Mouse (Mus musculus): ENCODE measurements at regions not wholly inside any gene's neighbourhood (a gene's known extent, or its start where the extent isn't known, plus 50 kb on each side); places are given as distances from the start of the nearest gene placed in this dataset.

- Histone ChIP-seq H3K36me3 (no peaks in the 10 kb centered on the region), H3K27ac (no peak overlapping the region), H3K4me2 (no peak overlapping the region), H3K27me3 (replicated peaks) (no peaks in the 10 kb centered on the region), H3K9ac (no peak overlapping the region), H3K4me1 (no peaks in the 10 kb centered on the region), H3K9me3 (replicated peaks) (no peaks in the 10 kb centered on the region), H3K4me3 (no peak overlapping the region)
- WGBS (ENCODE audit: insufficient replicate concordance) = 63% methylated on average over 7 of the region's 7 CpGs
- ATAC-seq = no peak
Observed at GRCm38 (mm10) chr10:125802923-125803583, 162.9 kb upstream of the Lrig3 start.

DNA sequence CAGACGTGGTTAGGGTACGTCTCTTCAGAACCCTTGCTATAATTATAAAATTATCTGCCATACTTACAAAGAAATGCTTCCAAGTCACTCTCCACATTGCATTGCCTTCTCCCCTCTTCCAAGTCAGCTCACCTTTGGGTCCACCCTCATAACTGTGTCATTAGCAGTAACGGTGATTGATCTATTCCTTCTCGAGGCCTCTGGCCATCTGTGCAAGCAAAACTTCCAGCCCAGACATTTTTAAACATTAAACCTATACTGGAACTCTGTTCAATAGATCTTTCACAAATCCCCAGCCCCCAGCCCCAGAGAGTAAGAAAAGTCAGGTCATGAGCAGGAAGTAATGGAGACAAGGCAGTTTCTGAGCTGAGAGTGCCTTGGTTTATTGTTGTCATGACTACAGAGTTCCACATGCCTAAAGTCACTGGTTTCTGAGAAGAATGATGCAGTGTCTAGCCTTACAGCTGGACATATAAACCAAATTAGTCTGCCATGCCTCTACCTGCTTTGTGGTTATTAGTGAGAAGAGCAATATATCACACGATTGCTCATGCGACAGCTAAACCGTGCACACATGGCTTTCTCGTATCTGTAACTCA is 156.1 kb upstream of the Lrig3 start:
- no peaks in the 10 kb centered on the region for H3K9me3 ChIP-seq (replicated peaks)
- H3K36me3 ChIP-seq = no peaks in the 10 kb centered on the region
- H3K9ac ChIP-seq = no peak overlapping the region
- no peak overlapping the region for H3K4me2 ChIP-seq
- no peak overlapping the region for H3K4me3 ChIP-seq
- WGBS (ENCODE audit: insufficient replicate concordance) = 76% methylated on average over 8 of the region's 8 CpGs
- H3K27me3 ChIP-seq (replicated peaks) = no peaks in the 10 kb centered on the region
- ATAC-seq = no peak
- H3K27ac ChIP-seq = no peak overlapping the region
- no peaks in the 10 kb centered on the region for H3K4me1 ChIP-seq

GRCm38 (mm10) chr10:125810590-125810989 is 155.4 kb upstream of the Lrig3 start:
- ATAC-seq = no peak
- 37% methylated on average over 3 of the region's 3 CpGs for WGBS (ENCODE audit: insufficient replicate concordance)

DNA sequence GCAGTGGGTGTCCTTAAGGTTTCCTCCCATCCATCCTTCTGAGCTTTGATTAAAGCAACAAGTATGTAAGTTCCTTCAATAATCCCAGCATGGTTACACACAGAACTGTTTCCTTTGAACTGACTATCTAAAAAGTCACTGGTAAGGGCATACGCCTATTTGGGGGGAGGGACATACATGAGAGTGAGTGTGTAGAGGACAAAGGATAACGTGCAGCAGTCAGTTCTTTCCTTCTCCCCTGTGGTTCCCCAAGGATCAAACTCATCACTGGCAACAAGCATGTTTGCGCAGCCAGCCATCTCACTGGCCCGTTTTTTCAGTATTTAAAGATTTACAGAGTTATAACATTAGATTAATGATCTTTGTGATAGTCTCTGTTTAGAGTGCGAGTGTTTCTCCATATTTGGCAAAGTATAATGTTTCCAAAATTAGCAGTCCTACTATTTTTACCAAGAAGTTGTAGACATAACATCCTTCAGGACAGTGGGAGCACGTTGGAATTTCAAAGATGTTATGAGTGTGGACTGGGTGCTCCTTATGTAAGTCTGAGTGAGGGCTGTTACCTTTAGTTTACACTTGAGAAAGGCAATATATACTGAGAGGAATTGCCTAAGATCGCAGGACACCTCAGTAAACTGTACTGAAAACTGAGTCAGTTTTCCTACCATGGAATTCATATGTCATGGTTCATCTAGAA is 151.6 kb upstream of the Lrig3 start:
- no peak for ATAC-seq
- 57% methylated on average over 7 of the region's 7 CpGs for WGBS (ENCODE audit: insufficient replicate concordance)
- H3K4me3 ChIP-seq = no peak overlapping the region

More at GRCm38 (mm10) chr10:125810590-125810989, 155.4 kb upstream of the Lrig3 start:
- no peaks in the 10 kb centered on the region for H3K27me3 ChIP-seq (replicated peaks)
- H3K36me3 ChIP-seq = no peaks in the 10 kb centered on the region
- H3K4me3 ChIP-seq = no peak overlapping the region
- no peak overlapping the region for H3K4me2 ChIP-seq
- H3K4me1 ChIP-seq = no peaks in the 10 kb centered on the region
- no peak overlapping the region for H3K27ac ChIP-seq
- no peaks in the 10 kb centered on the region for H3K9me3 ChIP-seq (replicated peaks)
- H3K9ac ChIP-seq = no peak overlapping the region

DNA sequence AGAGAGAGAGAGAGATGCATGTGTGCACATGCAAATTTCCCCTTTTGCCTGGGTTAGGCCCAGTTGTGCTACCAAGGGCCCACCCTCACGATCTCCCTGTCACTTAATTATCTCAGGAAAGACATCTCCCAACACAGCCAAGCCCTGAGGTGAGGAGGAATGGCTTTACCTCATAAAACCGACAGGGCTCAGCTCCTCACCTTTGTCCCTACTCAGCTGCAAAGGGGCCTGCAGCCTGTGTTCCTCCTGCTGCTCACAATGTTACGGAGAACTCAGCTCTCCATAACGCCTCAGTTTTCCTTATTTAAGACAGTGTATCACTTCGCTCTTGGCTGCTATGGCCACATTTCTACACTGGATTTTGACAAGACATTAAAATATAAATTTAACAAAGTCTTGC is 133.8 kb upstream of the Lrig3 start:
- H3K36me3 ChIP-seq = no peaks in the 10 kb centered on the region
- no peak overlapping the region for H3K4me3 ChIP-seq
- H3K9me3 ChIP-seq (replicated peaks) = 0 out of 2 replicates have a peak, but pooled peaks cover 7% of the 10 kb centered on the region
- WGBS (ENCODE audit: insufficient replicate concordance) = 52% methylated on average over 5 of the region's 5 CpGs
- H3K27me3 ChIP-seq (replicated peaks) = no peaks in the 10 kb centered on the region
- ATAC-seq = no peak
- H3K27ac ChIP-seq = no peak overlapping the region
- no peak overlapping the region for H3K9ac ChIP-seq
- no peak overlapping the region for H3K4me2 ChIP-seq
- no peaks in the 10 kb centered on the region for H3K4me1 ChIP-seq

More for the DNA sequence above, 151.6 kb upstream of the Lrig3 start:
- H3K27me3 ChIP-seq (replicated peaks) = no peaks in the 10 kb centered on the region
- H3K36me3 ChIP-seq = no peaks in the 10 kb centered on the region
- no peak overlapping the region for H3K9ac ChIP-seq
- no peaks in the 10 kb centered on the region for H3K4me1 ChIP-seq
- H3K27ac ChIP-seq = no peak overlapping the region
- no peak overlapping the region for H3K4me2 ChIP-seq
- no peaks in the 10 kb centered on the region for H3K9me3 ChIP-seq (replicated peaks)

DNA sequence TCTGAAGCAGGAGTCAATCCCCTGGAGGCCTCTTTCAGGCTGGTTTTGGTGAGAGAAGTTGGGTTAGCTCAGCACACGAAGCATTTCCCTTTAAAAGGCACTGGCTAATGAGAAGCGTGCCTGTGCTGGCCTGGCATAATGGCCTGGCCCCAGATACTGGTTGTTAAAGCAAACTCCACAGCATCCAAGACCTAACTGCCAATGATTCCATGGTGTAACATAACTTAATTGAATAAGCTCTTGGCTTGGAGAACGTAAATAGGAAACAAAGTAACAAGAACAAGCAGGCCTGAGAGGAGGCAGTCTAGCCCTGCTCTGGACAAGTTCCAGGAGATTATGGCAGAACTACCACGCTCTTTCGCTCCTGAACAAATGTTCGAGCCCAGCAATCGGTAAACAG is 133.2 kb upstream of the Lrig3 start:
- WGBS (ENCODE audit: insufficient replicate concordance) = 70% methylated on average over 7 of the region's 7 CpGs

GRCm38 (mm10) chr10:125833989-125834388 is 132.0 kb upstream of the Lrig3 start:
- H3K9ac ChIP-seq = no peak overlapping the region
- WGBS (ENCODE audit: insufficient replicate concordance) = 71% methylated on average over 4 of the region's 4 CpGs

More for the DNA sequence above, 133.2 kb upstream of the Lrig3 start:
- Histone ChIP-seq H3K4me2 (no peak overlapping the region), H3K9ac (no peak overlapping the region), H3K4me1 (no peaks in the 10 kb centered on the region), H3K27me3 (replicated peaks) (no peaks in the 10 kb centered on the region), H3K9me3 (replicated peaks) (0 out of 2 replicates have a peak, but pooled peaks cover 5% of the 10 kb centered on the region), H3K4me3 (no peak overlapping the region), H3K36me3 (no peaks in the 10 kb centered on the region), H3K27ac (no peak overlapping the region)
- ATAC-seq = no peak

DNA sequence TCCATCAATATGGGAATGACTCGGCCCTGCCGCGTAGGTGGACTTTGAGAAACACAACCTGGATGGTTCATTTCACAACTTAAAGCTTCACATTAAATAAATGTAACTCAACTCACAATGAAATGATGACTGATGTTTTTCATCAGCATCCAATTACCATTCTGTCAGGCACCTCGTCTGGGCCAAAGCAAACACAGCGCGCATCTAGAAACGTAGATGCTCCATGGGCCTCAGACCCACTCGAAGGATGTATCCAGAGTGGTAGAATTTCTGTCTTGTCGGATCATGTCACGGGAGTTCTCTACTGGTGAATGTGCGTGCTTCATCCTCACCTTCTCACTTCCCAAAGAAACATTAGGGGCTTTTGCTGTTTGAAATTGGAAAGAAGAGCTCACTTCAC is 127.0 kb upstream of the Lrig3 start:
- H3K27me3 ChIP-seq (replicated peaks) = no peaks in the 10 kb centered on the region
- 66% methylated on average over 11 of the region's 11 CpGs for WGBS (ENCODE audit: insufficient replicate concordance)
- no peaks in the 10 kb centered on the region for H3K36me3 ChIP-seq
- H3K4me1 ChIP-seq = no peaks in the 10 kb centered on the region
- peaks cover 9% of the 10 kb centered on the region; the same call in 1 of the 2 replicates for H3K9me3 ChIP-seq (replicated peaks)
- no peak overlapping the region for H3K4me3 ChIP-seq
- no peak overlapping the region for H3K9ac ChIP-seq
- no peak overlapping the region for H3K27ac ChIP-seq
- ATAC-seq = no peak
- H3K4me2 ChIP-seq = no peak overlapping the region

More at GRCm38 (mm10) chr10:125833989-125834388, 132.0 kb upstream of the Lrig3 start:
- no peaks in the 10 kb centered on the region for H3K27me3 ChIP-seq (replicated peaks)
- H3K27ac ChIP-seq = no peak overlapping the region
- no peak overlapping the region for H3K4me3 ChIP-seq
- no peaks in the 10 kb centered on the region for H3K4me1 ChIP-seq
- no peak overlapping the region for H3K4me2 ChIP-seq
- peaks cover 9% of the 10 kb centered on the region; the same call in 1 of the 2 replicates for H3K9me3 ChIP-seq (replicated peaks)
- H3K36me3 ChIP-seq = no peaks in the 10 kb centered on the region
- no peak for ATAC-seq

GRCm38 (mm10) chr10:125839621-125840141 is 126.3 kb upstream of the Lrig3 start:
- no peak for ATAC-seq
- 40% methylated on average over 5 of the region's 5 CpGs for WGBS (ENCODE audit: insufficient replicate concordance)
- Histone ChIP-seq H3K27ac (no peak overlapping the region), H3K36me3 (no peaks in the 10 kb centered on the region), H3K4me3 (no peak overlapping the region), H3K4me2 (no peak overlapping the region), H3K4me1 (no peaks in the 10 kb centered on the region), H3K27me3 (replicated peaks) (no peaks in the 10 kb centered on the region), H3K9me3 (replicated peaks) (peaks cover 9% of the 10 kb centered on the region; the same call in 1 of the 2 replicates), H3K9ac (no peak overlapping the region)

DNA sequence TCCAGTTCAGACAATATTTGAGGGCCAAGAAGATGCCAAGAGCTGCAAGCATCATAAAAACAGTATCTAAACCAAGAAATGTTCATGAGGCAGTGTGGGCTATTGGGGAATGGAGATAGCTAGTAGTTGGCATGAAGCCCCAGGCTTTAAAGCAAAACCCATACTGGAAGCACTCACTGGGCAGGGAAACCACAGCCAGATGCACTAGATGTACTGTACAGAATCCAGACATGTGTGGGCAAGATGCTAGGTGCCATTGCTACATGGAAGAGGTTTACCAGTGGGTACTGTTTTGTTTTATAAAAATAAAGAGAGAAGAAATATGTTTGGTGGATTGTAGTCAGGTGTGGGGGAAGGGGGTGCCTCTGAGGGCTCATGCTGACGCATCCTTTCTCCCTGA is 125.6 kb upstream of the Lrig3 start:
- no peak overlapping the region for H3K9ac ChIP-seq
- no peaks in the 10 kb centered on the region for H3K4me1 ChIP-seq
- no peak for ATAC-seq
- peaks cover 9% of the 10 kb centered on the region; the same call in 1 of the 2 replicates for H3K9me3 ChIP-seq (replicated peaks)
- H3K27me3 ChIP-seq (replicated peaks) = no peaks in the 10 kb centered on the region
- no peak overlapping the region for H3K4me2 ChIP-seq
- no peak overlapping the region for H3K4me3 ChIP-seq
- H3K27ac ChIP-seq = no peak overlapping the region
- WGBS (ENCODE audit: insufficient replicate concordance) = 72% methylated on average over 1 of the region's 1 CpGs
- no peaks in the 10 kb centered on the region for H3K36me3 ChIP-seq

- Histone ChIP-seq H3K4me2 (no peak overlapping the region), H3K27ac (no peak overlapping the region), H3K9ac (no peak overlapping the region), H3K4me1 (no peaks in the 10 kb centered on the region), H3K9me3 (replicated peaks) (no peaks in the 10 kb centered on the region), H3K4me3 (no peak overlapping the region), H3K36me3 (no peaks in the 10 kb centered on the region), H3K27me3 (replicated peaks) (no peaks in the 10 kb centered on the region)
- ATAC-seq = no peak
- WGBS (ENCODE audit: insufficient replicate concordance) = 45% methylated on average over 9 of the region's 9 CpGs
Observed at GRCm38 (mm10) chr10:125844336-125844865, 121.6 kb upstream of the Lrig3 start.

DNA sequence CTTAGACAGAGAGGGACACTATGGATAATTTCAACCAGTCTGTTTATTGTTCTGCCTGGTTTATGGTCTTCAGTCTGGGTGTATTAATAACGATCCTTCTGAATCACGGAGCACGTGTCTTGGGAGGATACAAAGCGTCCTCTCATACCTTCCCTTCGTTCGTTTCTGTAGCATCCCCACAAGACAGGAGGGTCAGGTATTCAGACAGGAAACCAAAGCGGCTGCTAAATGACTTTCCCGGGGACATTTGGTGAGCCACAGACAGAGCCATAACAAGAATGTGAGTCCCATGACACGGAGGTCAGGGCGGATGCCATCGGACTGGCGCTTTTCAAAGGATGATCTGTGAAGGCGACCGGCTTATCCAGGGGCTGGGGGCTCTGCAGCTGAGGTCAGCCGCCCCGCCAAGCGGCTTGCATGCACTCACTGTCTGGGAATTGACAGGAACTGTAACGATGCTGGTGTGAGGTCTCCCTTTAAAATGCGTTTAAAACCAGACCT is 120.9 kb upstream of the Lrig3 start:
- Histone ChIP-seq H3K27ac (no peak overlapping the region), H3K9me3 (replicated peaks) (no peaks in the 10 kb centered on the region), H3K36me3 (no peaks in the 10 kb centered on the region), H3K4me3 (no peak overlapping the region), H3K27me3 (replicated peaks) (no peaks in the 10 kb centered on the region), H3K4me2 (peak overlapping the region; percentile 32), H3K9ac (no peak overlapping the region), H3K4me1 (no peaks in the 10 kb centered on the region)
- no peak for ATAC-seq
- 16% methylated on average over 19 of the region's 19 CpGs for WGBS (ENCODE audit: insufficient replicate concordance)
